Mouse (Mus musculus) liver (tissue): ENCODE measurements around the gene Rad17.

Source experiments
- DNase-seq: peaks from one replicate; pipeline ENCODE4 v3.0.0-alpha.2; 2020; ENCODE audit warnings: mixed read lengths

The Rad17 gene

GRCm38 (mm10) chr13:100650550-100651438 lies at the start of gene Rad17, which contains the start of gene Ak6:
Rad17 (minus strand) TSS chr13:100651051.
Ak6 (plus strand) TSS chr13:100650979.
- peak; percentile 95 for DNase-seq

- no peak for DNase-seq
Observed at GRCm38 (mm10) chr13:100698866-100699265, 48.0 kb upstream of the Rad17 start.

- no peak for DNase-seq
Observed at GRCm38 (mm10) chr13:100697541-100697940, 46.7 kb upstream of the Rad17 start.

GRCm38 (mm10) chr13:100687513-100687912 lies 36.7 kb upstream of the Rad17 start:
- no peak for DNase-seq

GRCm38 (mm10) chr13:100684355-100684754 lies 33.5 kb upstream of the Rad17 start:
- DNase-seq = peak; percentile 46

GRCm38 (mm10) chr13:100682837-100683236 lies 32.0 kb upstream of the Rad17 start:
- no peak for DNase-seq

GRCm38 (mm10) chr13:100681615-100682014 lies 30.8 kb upstream of the Rad17 start:
- no peak for DNase-seq

GRCm38 (mm10) chr13:100675936-100676635 lies 25.2 kb upstream of the Rad17 start:
- no peak for DNase-seq

GRCm38 (mm10) chr13:100670181-100670741 lies 19.4 kb upstream of the Rad17 start:
- no peak for DNase-seq

GRCm38 (mm10) chr13:100669291-100670022 lies 18.6 kb upstream of the Rad17 start, which contains the start of gene Ccdc125:
Ccdc125 (plus strand) TSS chr13:100669717.
- DNase-seq = peak; percentile 31

GRCm38 (mm10) chr13:100659864-100660456 lies 9.1 kb upstream of the Rad17 start:
- DNase-seq = peak; percentile 75

- no peak for DNase-seq
Observed at GRCm38 (mm10) chr13:100658091-100658490, 7.2 kb upstream of the Rad17 start.

- no peak for DNase-seq
Observed at GRCm38 (mm10) chr13:100651439-100652186, 762 bp upstream of the Rad17 start, which contains the start of gene Taf9. Taf9 (plus strand) TSS chr13:100651579.

GRCm38 (mm10) chr13:100648223-100648622 lies 2.6 kb downstream of the Rad17 start:
- DNase-seq = no peak

- no peak for DNase-seq
Observed at GRCm38 (mm10) chr13:100642471-100643209, 8.2 kb downstream of the Rad17 start.

GRCm38 (mm10) chr13:100634106-100634691 lies 16.7 kb downstream of the Rad17 start:
- no peak for DNase-seq

- DNase-seq = no peak
Observed at GRCm38 (mm10) chr13:100622241-100622640, 28.6 kb downstream of the Rad17 start.

GRCm38 (mm10) chr13:100617583-100617982 lies 33.3 kb downstream of the Rad17 start:
- DNase-seq = no peak

- peak; percentile 67 for DNase-seq
Observed at GRCm38 (mm10) chr13:100616181-100617087, 34.4 kb downstream of the Rad17 start, which contains the start of gene Marveld2. Marveld2 (minus strand) TSS chr13:100616971.
